Mouse (Mus musculus) midbrain, embryonic 16.5 days (tissue): Measurements from ENCODE around the gene Myom1. TPM values are rescaled to one million over a fixed set of nuclear protein-coding genes. Genes with fewer than 3 reads are reported as not detected.
"Not testable (repeated sequence)": the region's sequence is repeated elsewhere in the genome, so short reads cannot be mapped to it uniquely, and the experiment has no call there.

Experiments
- ATAC-seq: fragments of 200-750 bp; cut with Nextera tagmentation; 2 replicates; pipeline ENCODE4 v1.8.0; 2017; ENCODE audit warnings: moderate TSS enrichment
- H3K27ac ChIP-seq: fragments of 300-500 bp; sonication (generic); 2 replicates; pipeline ENCODE4 v1.5.1; 2014; ENCODE audit warnings: mild to moderate bottlenecking, low read length, mixed read lengths
- H3K27me3 ChIP-seq: fragments of 300-500 bp; sonication (generic); 2 replicates; pipeline ENCODE4 v1.6.1; 2014; ENCODE audit warnings: low read depth, low read length, mixed read lengths; ENCODE audit not compliant: control insufficient read depth, insufficient read depth
- H3K36me3 ChIP-seq: fragments of 300-500 bp; sonication (generic); 2 replicates; pipeline ENCODE4 v1.6.1; 2014; ENCODE audit warnings: mild to moderate bottlenecking, low read length, moderate library complexity, mixed read lengths; ENCODE audit not compliant: control insufficient read depth, insufficient read depth
- H3K4me1 ChIP-seq: fragments of 300-500 bp; sonication (generic); 2 replicates; pipeline ENCODE4 v1.6.1; 2014; ENCODE audit warnings: mild to moderate bottlenecking, low read length, mixed read lengths; ENCODE audit not compliant: control insufficient read depth, insufficient read depth
- H3K4me2 ChIP-seq: fragments of 300-500 bp; sonication (generic); 2 replicates; pipeline ENCODE4 v1.6.1; 2014; ENCODE audit warnings: mild to moderate bottlenecking, low read length, mixed read lengths
- H3K4me3 ChIP-seq: fragments of 300-500 bp; sonication (generic); 2 replicates; pipeline ENCODE4 v1.5.1; 2014; ENCODE audit warnings: low read depth, mild to moderate bottlenecking, low read length, moderate library complexity, mixed read lengths
- H3K9ac ChIP-seq: fragments of 300-500 bp; sonication (generic); 2 replicates; pipeline ENCODE4 v1.6.1; 2014; ENCODE audit warnings: low read depth, low read length, mixed read lengths
- H3K9me3 ChIP-seq: fragments of 300-500 bp; sonication (generic); replicated peaks from 2 replicates; pipeline ENCODE4 v1.6.1; 2014; ENCODE audit warnings: mild to moderate bottlenecking, low read length, mixed read lengths; ENCODE audit not compliant: control insufficient read depth, poor library complexity, severe bottlenecking
- WGBS: fragments of 180-500 bp; shearing (Covaris S2); extraction: QIAGEN DNeasy Blood & Tissue Kit; methylation state at CpG from one replicate; pipeline ENCODE4 v1.1.7; 2014; 5-methylcytosine and 5-hydroxymethylcytosine counted together
- polyA plus RNA-seq: library from polyadenylated mRNA; unstranded; fragments of >200 nt; fragmentation: Nextera tagmentation; extraction: Ambion mirVana; gene quantifications from 2 replicates; pipeline ENCODE4 v1.2.1, GENCODE M21; 2015

Myom1 gene
- 1.3 and 1.4 TPM in 2 replicates for polyA plus RNA-seq

GRCm38 (mm10) chr17:71002081-71002743 lies at the start of gene Myom1:
Gene Myom1 (plus strand): TSS chr17:71002633.
- Histone ChIP-seq H3K27me3 (no peaks in the 10 kb centered on the region), H3K9me3 (no peaks in the 10 kb centered on the region), H3K36me3 (no peaks in the 10 kb centered on the region), H3K27ac (peak within 1 kb of the TSS; percentile 91), H3K4me1 (peaks cover 8% of the 10 kb centered on the region), H3K4me2 (peak within 1 kb of the TSS; percentile 86), H3K4me3 (peak within 1 kb of the TSS; percentile 90), H3K9ac (peak within 1 kb of the TSS; percentile 73)
- peak; percentile 96 for ATAC-seq
- under 1% methylated on average over 62 of the region's 65 CpGs for WGBS

- ATAC-seq: peak; percentile 100
- not testable (repeated sequence) for H3K36me3 ChIP-seq, H3K4me1 ChIP-seq, H3K4me2 ChIP-seq, H3K9me3 ChIP-seq, H3K4me3 ChIP-seq, H3K27me3 ChIP-seq, H3K9ac ChIP-seq, H3K27ac ChIP-seq
- WGBS: 82% methylated on average over 12 of the region's 13 CpGs
Observed at GRCm38 (mm10) chr17:70963546-70963945, 38.9 kb upstream of the Myom1 start.

- H3K9ac ChIP-seq: no peak overlapping the region
Observed at GRCm38 (mm10) chr17:70965281-70965680, 37.2 kb upstream of the Myom1 start.

GRCm38 (mm10) chr17:70966126-70966525 lies 36.3 kb upstream of the Myom1 start:
- no peak overlapping the region for H3K4me3 ChIP-seq
- no peak for ATAC-seq
- WGBS: 96% methylated on average over 7 of the region's 7 CpGs

More at GRCm38 (mm10) chr17:70965281-70965680, 37.2 kb upstream of the Myom1 start:
- H3K36me3 ChIP-seq: no peaks in the 10 kb centered on the region
- no peak overlapping the region for H3K4me3 ChIP-seq
- H3K27me3 ChIP-seq: no peaks in the 10 kb centered on the region
- H3K9me3 ChIP-seq: no peaks in the 10 kb centered on the region
- H3K27ac ChIP-seq: no peak overlapping the region
- H3K4me2 ChIP-seq: no peak overlapping the region
- WGBS: 73% methylated on average over 2 of the region's 2 CpGs
- no peaks in the 10 kb centered on the region for H3K4me1 ChIP-seq
- ATAC-seq: no peak

GRCm38 (mm10) chr17:70967191-70967590 lies 35.2 kb upstream of the Myom1 start:
- ATAC-seq: no peak
- H3K27ac ChIP-seq: no peak overlapping the region
- no peaks in the 10 kb centered on the region for H3K4me1 ChIP-seq
- WGBS: 11% methylated on average over 9 of the region's 9 CpGs
- no peaks in the 10 kb centered on the region for H3K27me3 ChIP-seq
- no peak overlapping the region for H3K9ac ChIP-seq
- no peaks in the 10 kb centered on the region for H3K9me3 ChIP-seq
- no peaks in the 10 kb centered on the region for H3K36me3 ChIP-seq
- no peak overlapping the region for H3K4me3 ChIP-seq
- H3K4me2 ChIP-seq: no peak overlapping the region

More at GRCm38 (mm10) chr17:70966126-70966525, 36.3 kb upstream of the Myom1 start:
- no peaks in the 10 kb centered on the region for H3K9me3 ChIP-seq
- H3K9ac ChIP-seq: no peak overlapping the region
- no peaks in the 10 kb centered on the region for H3K36me3 ChIP-seq
- H3K4me2 ChIP-seq: no peak overlapping the region
- no peaks in the 10 kb centered on the region for H3K4me1 ChIP-seq
- no peaks in the 10 kb centered on the region for H3K27me3 ChIP-seq
- no peak overlapping the region for H3K27ac ChIP-seq

- H3K4me3 ChIP-seq: no peak overlapping the region
- H3K9me3 ChIP-seq: no peaks in the 10 kb centered on the region
- H3K27me3 ChIP-seq: no peaks in the 10 kb centered on the region
- ATAC-seq: no peak
- H3K4me1 ChIP-seq: no peaks in the 10 kb centered on the region
- no peak overlapping the region for H3K27ac ChIP-seq
- WGBS: 40% methylated on average over 12 of the region's 12 CpGs
- no peak overlapping the region for H3K9ac ChIP-seq
- no peaks in the 10 kb centered on the region for H3K36me3 ChIP-seq
- no peak overlapping the region for H3K4me2 ChIP-seq
Observed at GRCm38 (mm10) chr17:70967646-70968045, 34.8 kb upstream of the Myom1 start.

GRCm38 (mm10) chr17:70968606-70969191 lies 33.7 kb upstream of the Myom1 start:
- Histone ChIP-seq H3K9me3 (no peaks in the 10 kb centered on the region), H3K27ac (no peak overlapping the region), H3K4me3 (no peak overlapping the region), H3K4me1 (no peaks in the 10 kb centered on the region), H3K36me3 (no peaks in the 10 kb centered on the region), H3K4me2 (no peak overlapping the region), H3K9ac (no peak overlapping the region), H3K27me3 (no peaks in the 10 kb centered on the region)
- ATAC-seq: peak; percentile 62; the same call in 1 of the 2 replicates
- WGBS: 28% methylated on average over 8 of the region's 8 CpGs

GRCm38 (mm10) chr17:70971206-70971605 lies 31.2 kb upstream of the Myom1 start:
- H3K4me3 ChIP-seq: no peak overlapping the region
- H3K9me3 ChIP-seq: no peaks in the 10 kb centered on the region
- 49% methylated on average over 11 of the region's 11 CpGs for WGBS
- no peak overlapping the region for H3K4me2 ChIP-seq
- no peaks in the 10 kb centered on the region for H3K27me3 ChIP-seq
- no peak overlapping the region for H3K27ac ChIP-seq
- no peaks in the 10 kb centered on the region for H3K4me1 ChIP-seq
- H3K9ac ChIP-seq: no peak overlapping the region
- no peak for ATAC-seq
- H3K36me3 ChIP-seq: peaks cover 16% of the 10 kb centered on the region

GRCm38 (mm10) chr17:70973398-70973797 lies 29.0 kb upstream of the Myom1 start:
- Histone ChIP-seq H3K27ac (no peak overlapping the region), H3K36me3 (peaks cover 24% of the 10 kb centered on the region), H3K27me3 (no peaks in the 10 kb centered on the region), H3K9ac (no peak overlapping the region), H3K9me3 (no peaks in the 10 kb centered on the region), H3K4me3 (no peak overlapping the region), H3K4me1 (no peaks in the 10 kb centered on the region), H3K4me2 (no peak overlapping the region)
- 92% methylated on average over 9 of the region's 9 CpGs for WGBS
- no peak for ATAC-seq
